Mouse (Mus musculus): ENCODE measurements around the gene Lcp1.

The Lcp1 gene

GRCm38 (mm10) chr14:75205363-75206051, 74.6 kb downstream of the Lcp1 start:
- no peak for DNase-seq (ENCODE audit: low spot score)

GRCm38 (mm10) chr14:75206307-75206706, 75.4 kb downstream of the Lcp1 start:
- DNase-seq (ENCODE audit: low spot score), result no peak

- no peak for DNase-seq (ENCODE audit: low spot score)
Observed at GRCm38 (mm10) chr14:75208572-75209151, 77.8 kb downstream of the Lcp1 start.

GRCm38 (mm10) chr14:75213752-75214151, 82.9 kb downstream of the Lcp1 start:
- no peak for DNase-seq (ENCODE audit: low spot score)

- DNase-seq (ENCODE audit: low spot score), result no peak
Observed at GRCm38 (mm10) chr14:75218843-75219242, 87.9 kb downstream of the Lcp1 start.

- DNase-seq (ENCODE audit: low spot score), result no peak
Observed at GRCm38 (mm10) chr14:75219250-75219913, 88.5 kb downstream of the Lcp1 start.

- no peak for DNase-seq (ENCODE audit: low spot score)
Observed at GRCm38 (mm10) chr14:75222386-75222785, 91.5 kb downstream of the Lcp1 start.

- DNase-seq (ENCODE audit: low spot score), result no peak
Observed at GRCm38 (mm10) chr14:75227453-75228084, 96.7 kb downstream of the Lcp1 start.

GRCm38 (mm10) chr14:75229834-75230233, 98.9 kb downstream of the Lcp1 start:
- no peak for DNase-seq (ENCODE audit: low spot score)

- DNase-seq (ENCODE audit: low spot score), result no peak
Observed at GRCm38 (mm10) chr14:75233070-75233469, 102.2 kb downstream of the Lcp1 start.

- no peak for DNase-seq (ENCODE audit: low spot score)
Observed at GRCm38 (mm10) chr14:75235552-75235951, 104.7 kb downstream of the Lcp1 start.

GRCm38 (mm10) chr14:75235955-75236635, 105.2 kb downstream of the Lcp1 start:
- no peak for DNase-seq (ENCODE audit: low spot score)

GRCm38 (mm10) chr14:75236636-75237003, 105.7 kb downstream of the Lcp1 start:
- DNase-seq (ENCODE audit: low spot score), result no peak

GRCm38 (mm10) chr14:75237096-75237495, 106.2 kb downstream of the Lcp1 start:
- no peak for DNase-seq (ENCODE audit: low spot score)

- DNase-seq (ENCODE audit: low spot score), result no peak
Observed at GRCm38 (mm10) chr14:75238054-75238692, 107.3 kb downstream of the Lcp1 start.

- DNase-seq (ENCODE audit: low spot score), result no peak
Observed at GRCm38 (mm10) chr14:75242087-75242486, 111.2 kb downstream of the Lcp1 start, which contains the start of gene Cpb2. Gene Cpb2 (plus strand): TSS chr14:75242287.

- DNase-seq (ENCODE audit: low spot score), result no peak
Observed at GRCm38 (mm10) chr14:75246024-75247000, 115.4 kb downstream of the Lcp1 start.

- DNase-seq (ENCODE audit: low spot score), result no peak
Observed at GRCm38 (mm10) chr14:75250432-75250831, 119.5 kb downstream of the Lcp1 start.

- no peak for DNase-seq (ENCODE audit: low spot score)
Observed at GRCm38 (mm10) chr14:75256521-75256920, 125.6 kb downstream of the Lcp1 start.

GRCm38 (mm10) chr14:75269531-75269930, 138.6 kb downstream of the Lcp1 start:
- DNase-seq (ENCODE audit: low spot score), result no peak

GRCm38 (mm10) chr14:75279716-75280115, 148.8 kb downstream of the Lcp1 start:
- no peak for DNase-seq (ENCODE audit: low spot score)
